Mouse (Mus musculus): ENCODE data around the gene Smyd3. TPM values are rescaled to one million over a fixed set of nuclear protein-coding genes. Genes with fewer than 3 reads are reported as not detected.
A peak's percentile ranks its signal among the peaks of the same experiment; 100 is the strongest.

Gene Smyd3
- polyA plus RNA-seq, 1 experiment, result 40.2 TPM

GRCm38 (mm10) chr1:179559446-179560194, 41.8 kb upstream of the Smyd3 start:
- Histone ChIP-seq H3K9me3 (replicated peaks; ENCODE audit: control insufficient read depth, insufficient read depth, low read length, poor library complexity, severe bottlenecking) (no peaks in the 10 kb centered on the region), H3K36me3 (ENCODE audit: control insufficient read depth, insufficient read depth, low read length, poor library complexity, severe bottlenecking) (no peaks in the 10 kb centered on the region), H3K27me3 (ENCODE audit: control insufficient read depth, insufficient read depth, low read length, poor library complexity, severe bottlenecking) (no peaks in the 10 kb centered on the region), H3K27ac (ENCODE audit: insufficient read depth, low read length) (peak overlapping the region; percentile 65), H3K4me3 (ENCODE audit: low read depth, low read length) (no peak overlapping the region), H3K4me1 (ENCODE audit: control insufficient read depth, insufficient read depth, low read length) (peaks cover 1% of the 10 kb centered on the region), H3K9ac (ENCODE audit: low read depth, poor library complexity, severe bottlenecking) (no peak overlapping the region)
- no peak for TF ChIP-seq POLR2A (IDR thresholded peaks at IDR 0.05; ENCODE audit: insufficient read depth, low read length)

- Histone ChIP-seq H3K4me1 (ENCODE audit: control insufficient read depth, insufficient read depth, low read length) (peaks cover 1% of the 10 kb centered on the region), H3K27ac (ENCODE audit: insufficient read depth, low read length) (no peak overlapping the region), H3K36me3 (ENCODE audit: control insufficient read depth, insufficient read depth, low read length, poor library complexity, severe bottlenecking) (no peaks in the 10 kb centered on the region), H3K4me3 (ENCODE audit: low read depth, low read length) (no peak overlapping the region), H3K27me3 (ENCODE audit: control insufficient read depth, insufficient read depth, low read length, poor library complexity, severe bottlenecking) (no peaks in the 10 kb centered on the region), H3K9me3 (replicated peaks; ENCODE audit: control insufficient read depth, insufficient read depth, low read length, poor library complexity, severe bottlenecking) (no peaks in the 10 kb centered on the region), H3K9ac (ENCODE audit: low read depth, poor library complexity, severe bottlenecking) (no peak overlapping the region)
- TF ChIP-seq POLR2A (IDR thresholded peaks at IDR 0.05; ENCODE audit: insufficient read depth, low read length) (no peak), CTCF (IDR thresholded peaks at IDR 0.05; ENCODE audit: low read depth, low read length) (no peak), EP300 (IDR thresholded peaks at IDR 0.05; ENCODE audit: insufficient read depth, low read depth, low read length) (no peak)
Measured at GRCm38 (mm10) chr1:179556921-179557320, 39.1 kb upstream of the Smyd3 start.

GRCm38 (mm10) chr1:179553949-179554347, 36.1 kb upstream of the Smyd3 start:
- no peak for TF ChIP-seq EP300 (IDR thresholded peaks at IDR 0.05; ENCODE audit: insufficient read depth, low read depth, low read length)
- no peak for TF ChIP-seq CTCF (IDR thresholded peaks at IDR 0.05; ENCODE audit: low read depth, low read length)
- TF ChIP-seq POLR2A (IDR thresholded peaks at IDR 0.05; ENCODE audit: insufficient read depth, low read length), result no peak
- Histone ChIP-seq H3K9me3 (replicated peaks; ENCODE audit: control insufficient read depth, insufficient read depth, low read length, poor library complexity, severe bottlenecking) (no peaks in the 10 kb centered on the region), H3K4me3 (ENCODE audit: low read depth, low read length) (no peak overlapping the region), H3K9ac (ENCODE audit: low read depth, poor library complexity, severe bottlenecking) (no peak overlapping the region), H3K4me1 (ENCODE audit: control insufficient read depth, insufficient read depth, low read length) (no peaks in the 10 kb centered on the region), H3K27ac (ENCODE audit: insufficient read depth, low read length) (no peak overlapping the region), H3K27me3 (ENCODE audit: control insufficient read depth, insufficient read depth, low read length, poor library complexity, severe bottlenecking) (no peaks in the 10 kb centered on the region), H3K36me3 (ENCODE audit: control insufficient read depth, insufficient read depth, low read length, poor library complexity, severe bottlenecking) (no peaks in the 10 kb centered on the region)

- Histone ChIP-seq H3K27ac (ENCODE audit: insufficient read depth, low read length) (no peak overlapping the region), H3K9ac (ENCODE audit: low read depth, poor library complexity, severe bottlenecking) (no peak overlapping the region), H3K27me3 (ENCODE audit: control insufficient read depth, insufficient read depth, low read length, poor library complexity, severe bottlenecking) (no peaks in the 10 kb centered on the region), H3K4me3 (ENCODE audit: low read depth, low read length) (no peak overlapping the region), H3K36me3 (ENCODE audit: control insufficient read depth, insufficient read depth, low read length, poor library complexity, severe bottlenecking) (no peaks in the 10 kb centered on the region), H3K4me1 (ENCODE audit: control insufficient read depth, insufficient read depth, low read length) (no peaks in the 10 kb centered on the region), H3K9me3 (replicated peaks; ENCODE audit: control insufficient read depth, insufficient read depth, low read length, poor library complexity, severe bottlenecking) (no peaks in the 10 kb centered on the region)
- TF ChIP-seq EP300 (IDR thresholded peaks at IDR 0.05; ENCODE audit: insufficient read depth, low read depth, low read length) (no peak), POLR2A (IDR thresholded peaks at IDR 0.05; ENCODE audit: insufficient read depth, low read length) (no peak), CTCF (IDR thresholded peaks at IDR 0.05; ENCODE audit: low read depth, low read length) (no peak)
Measured at GRCm38 (mm10) chr1:179553197-179553948, 35.5 kb upstream of the Smyd3 start.

GRCm38 (mm10) chr1:179552751-179553150, 34.9 kb upstream of the Smyd3 start:
- H3K4me3 ChIP-seq (ENCODE audit: low read depth, low read length), result no peak overlapping the region
- no peaks in the 10 kb centered on the region for H3K27me3 ChIP-seq (ENCODE audit: control insufficient read depth, insufficient read depth, low read length, poor library complexity, severe bottlenecking)
- TF ChIP-seq EP300 (IDR thresholded peaks at IDR 0.05; ENCODE audit: insufficient read depth, low read depth, low read length), result no peak; the same call in 1 of the 2 replicates
- TF ChIP-seq POLR2A (IDR thresholded peaks at IDR 0.05; ENCODE audit: insufficient read depth, low read length), result no peak
- TF ChIP-seq CTCF (IDR thresholded peaks at IDR 0.05; ENCODE audit: low read depth, low read length), result no peak
- H3K9me3 ChIP-seq (replicated peaks; ENCODE audit: control insufficient read depth, insufficient read depth, low read length, poor library complexity, severe bottlenecking), result no peaks in the 10 kb centered on the region
- H3K36me3 ChIP-seq (ENCODE audit: control insufficient read depth, insufficient read depth, low read length, poor library complexity, severe bottlenecking), result no peaks in the 10 kb centered on the region
- H3K27ac ChIP-seq (ENCODE audit: insufficient read depth, low read length), result no peak overlapping the region
- H3K9ac ChIP-seq (ENCODE audit: low read depth, poor library complexity, severe bottlenecking), result no peak overlapping the region
- H3K4me1 ChIP-seq (ENCODE audit: control insufficient read depth, insufficient read depth, low read length), result peaks cover 3% of the 10 kb centered on the region

GRCm38 (mm10) chr1:179551921-179552320, 34.1 kb upstream of the Smyd3 start:
- peaks cover 3% of the 10 kb centered on the region for H3K4me1 ChIP-seq (ENCODE audit: control insufficient read depth, insufficient read depth, low read length)
- H3K27ac ChIP-seq (ENCODE audit: insufficient read depth, low read length), result no peak overlapping the region
- H3K9ac ChIP-seq (ENCODE audit: low read depth, poor library complexity, severe bottlenecking), result no peak overlapping the region
- no peaks in the 10 kb centered on the region for H3K36me3 ChIP-seq (ENCODE audit: control insufficient read depth, insufficient read depth, low read length, poor library complexity, severe bottlenecking)
- no peak for TF ChIP-seq CTCF (IDR thresholded peaks at IDR 0.05; ENCODE audit: low read depth, low read length)
- no peak for TF ChIP-seq POLR2A (IDR thresholded peaks at IDR 0.05; ENCODE audit: insufficient read depth, low read length)
- TF ChIP-seq EP300 (IDR thresholded peaks at IDR 0.05; ENCODE audit: insufficient read depth, low read depth, low read length), result no peak
- H3K9me3 ChIP-seq (replicated peaks; ENCODE audit: control insufficient read depth, insufficient read depth, low read length, poor library complexity, severe bottlenecking), result no peaks in the 10 kb centered on the region
- no peaks in the 10 kb centered on the region for H3K27me3 ChIP-seq (ENCODE audit: control insufficient read depth, insufficient read depth, low read length, poor library complexity, severe bottlenecking)
- no peak overlapping the region for H3K4me3 ChIP-seq (ENCODE audit: low read depth, low read length)
